Mouse (Mus musculus) testis, adult 2 months (tissue): ENCODE results near the gene Aldh6a1.

Source experiments
- CTCF ChIP-seq: fragments of 200-500 bp; IDR thresholded peaks from 2 replicates; pipeline ENCODE4 v1.5.1; 2012; ENCODE audit warnings: low read depth, mild to moderate bottlenecking, inconsistent platforms, low read length, moderate library complexity; ENCODE audit not compliant: control insufficient read depth, insufficient read depth, insufficient replicate concordance
- POLR2A ChIP-seq: fragments of 200-500 bp; IDR thresholded peaks from 2 replicates; pipeline ENCODE4 v1.6.1; 2012; ENCODE audit warnings: low read depth, mild to moderate bottlenecking, inconsistent platforms, low read length, moderate library complexity; ENCODE audit not compliant: control insufficient read depth

- TF ChIP-seq CTCF (no peak), POLR2A (no peak)
These were observed 66.1 kb downstream of the Aldh6a1 start for GRCm38 (mm10) chr12:84384644-84385081.
